Mouse (Mus musculus) heart, embryonic 12.5 days (tissue): ENCODE measurements around the gene Parvb. TPM values are rescaled to one million over a fixed set of nuclear protein-coding genes. Genes with fewer than 3 reads are reported as not detected.

Experiments used
- ATAC-seq: fragments of 200-750 bp; cut with Nextera tagmentation; 2 replicates; pipeline ENCODE4 v1.8.0; 2017; ENCODE audit warnings: moderate TSS enrichment, moderate library complexity; ENCODE audit not compliant: insufficient number of reproducible peaks, low FRiP score
- H3K27ac ChIP-seq: fragments of 300-500 bp; sonication (generic); 2 replicates; pipeline ENCODE4 v1.5.1; 2016; ENCODE audit warnings: mild to moderate bottlenecking, moderate library complexity; ENCODE audit not compliant: poor library complexity, severe bottlenecking
- H3K27me3 ChIP-seq: fragments of 300-500 bp; sonication (generic); replicated peaks from 2 replicates; pipeline ENCODE4 v1.6.1; 2016; ENCODE audit warnings: mild to moderate bottlenecking, moderate library complexity
- H3K36me3 ChIP-seq: fragments of 300-500 bp; sonication (generic); 2 replicates; pipeline ENCODE4 v1.6.1; 2016; ENCODE audit warnings: mild to moderate bottlenecking, moderate library complexity
- H3K4me1 ChIP-seq: fragments of 300-500 bp; sonication (generic); replicated peaks from 2 replicates; pipeline ENCODE4 v1.6.1; 2016; ENCODE audit warnings: mild to moderate bottlenecking
- H3K4me2 ChIP-seq: fragments of 300-500 bp; sonication (generic); 2 replicates; pipeline ENCODE4 v1.6.1; 2016; ENCODE audit warnings: mild to moderate bottlenecking, moderate library complexity
- H3K4me3 ChIP-seq: fragments of 300-500 bp; sonication (generic); 2 replicates; pipeline ENCODE4 v1.5.1; 2016; ENCODE audit warnings: mild to moderate bottlenecking
- H3K9ac ChIP-seq: fragments of 300-500 bp; sonication (generic); 2 replicates; pipeline ENCODE4 v1.6.1; 2016; ENCODE audit warnings: mild to moderate bottlenecking, moderate library complexity
- H3K9me3 ChIP-seq: fragments of 300-500 bp; sonication (generic); replicated peaks from 2 replicates; pipeline ENCODE4 v1.6.1; 2016; ENCODE audit warnings: mild to moderate bottlenecking, moderate library complexity
- WGBS: fragments of 180-500 bp; shearing (Covaris S2); methylation state at CpG from one replicate; pipeline ENCODE4 v1.1.7; 2016; 5-methylcytosine and 5-hydroxymethylcytosine counted together
- polyA plus RNA-seq: library from polyadenylated mRNA; unstranded; fragments of >200 nt; fragmentation: Nextera tagmentation; extraction: Ambion mirVana; gene quantifications from 2 replicates; pipeline ENCODE4 v1.2.1, GENCODE M21; 2016

Gene Parvb
- polyA plus RNA-seq, 1 experiment from 2014 or later: 13.5 TPM

DNA sequence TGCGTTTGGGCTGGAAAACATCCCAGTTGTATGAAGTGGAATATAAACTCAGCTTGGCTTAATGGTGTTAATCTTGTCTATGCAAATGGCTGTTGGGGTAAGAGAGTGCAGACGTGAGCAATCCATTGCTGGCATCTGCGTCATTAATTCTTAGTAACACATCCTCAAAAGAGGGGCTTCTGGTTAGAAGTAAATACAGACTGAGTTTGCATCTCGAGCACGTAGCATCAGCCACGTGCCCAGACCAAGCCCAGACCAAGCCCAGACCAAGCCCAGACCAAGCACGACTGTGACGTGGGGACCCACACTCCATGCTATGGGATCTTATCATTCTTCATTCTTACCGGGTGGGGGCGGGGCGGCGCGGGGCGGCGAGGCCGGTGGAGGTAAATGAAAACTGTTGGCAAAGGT, 7.2 kb downstream of the Parvb start:
- Histone ChIP-seq H3K27ac (no peak overlapping the region), H3K9ac (no peak overlapping the region)

DNA sequence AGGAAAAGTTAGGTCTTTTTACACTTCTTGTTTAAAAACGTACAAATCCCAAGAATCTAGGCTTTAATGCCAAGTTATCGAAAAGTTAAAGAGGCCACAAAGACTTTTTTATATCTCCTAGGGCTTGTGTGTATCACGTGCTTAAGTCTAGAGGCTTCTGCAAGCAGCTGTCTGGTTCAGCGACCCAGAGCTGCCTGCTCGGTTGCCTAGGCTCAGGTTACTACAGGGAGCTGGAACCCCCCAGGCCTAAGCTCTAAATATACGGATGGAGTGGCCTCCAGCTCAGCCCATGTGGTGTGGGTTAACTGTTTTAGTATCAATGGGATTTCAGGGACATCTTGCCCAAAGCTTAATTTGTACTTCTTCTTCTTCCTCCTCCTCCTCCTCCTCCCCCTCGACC, 9.7 kb downstream of the Parvb start:
- no peak for ATAC-seq
- 46% methylated on average over 7 of the region's 7 CpGs for WGBS

More for the DNA sequence above, 7.2 kb downstream of the Parvb start:
- H3K9me3 ChIP-seq: 0 out of 2 replicates have a peak, but pooled peaks cover 3% of the 10 kb centered on the region
- H3K27me3 ChIP-seq: no peaks in the 10 kb centered on the region
- H3K4me2 ChIP-seq: peak overlapping the region; percentile 57
- WGBS: 13% methylated on average over 16 of the region's 16 CpGs
- H3K4me1 ChIP-seq: peaks cover 42% of the 10 kb centered on the region
- peak overlapping the region; percentile 10; the same call in 1 of the 2 replicates for H3K4me3 ChIP-seq
- ATAC-seq: no peak
- peaks cover 13% of the 10 kb centered on the region; the same call in 1 of the 2 replicates for H3K36me3 ChIP-seq

DNA sequence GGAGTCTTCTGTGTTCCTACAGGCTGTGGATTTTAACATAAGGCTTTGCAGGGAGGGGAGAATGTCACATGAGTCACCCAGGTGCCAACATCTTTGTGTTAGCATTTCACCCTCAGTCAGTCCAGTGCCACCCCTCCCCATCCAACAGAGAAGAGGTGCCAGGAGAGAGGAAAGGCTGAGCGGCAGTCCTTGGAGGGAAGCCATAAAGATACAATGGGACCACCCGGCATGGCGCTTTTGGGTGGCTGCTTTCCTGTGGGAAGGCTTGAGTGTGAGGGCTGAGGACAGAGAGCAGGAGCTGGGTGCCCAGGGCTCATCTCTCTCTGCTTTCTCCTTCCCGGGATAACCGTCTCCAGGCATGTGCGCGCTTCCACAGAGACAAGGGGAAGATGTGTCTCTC, 13.3 kb downstream of the Parvb start:
- ATAC-seq: no peak
- Histone ChIP-seq H3K27ac (0 out of 2 replicates have a peak overlapping the region, but pooled peaks have one; percentile 44), H3K4me2 (no peak overlapping the region), H3K9ac (peak overlapping the region; percentile 19), H3K4me3 (no peak overlapping the region), H3K27me3 (no peaks in the 10 kb centered on the region), H3K4me1 (peaks cover 27% of the 10 kb centered on the region), H3K36me3 (peaks cover 10% of the 10 kb centered on the region; the same call in 1 of the 2 replicates), H3K9me3 (peaks cover 9% of the 10 kb centered on the region; the same call in 1 of the 2 replicates)
- WGBS: 80% methylated on average over 7 of the region's 7 CpGs

More for the DNA sequence above, 9.7 kb downstream of the Parvb start:
- H3K4me1 ChIP-seq: peaks cover 44% of the 10 kb centered on the region
- H3K27ac ChIP-seq: 0 out of 2 replicates have a peak overlapping the region, but pooled peaks have one; percentile 5
- H3K9me3 ChIP-seq: 0 out of 2 replicates have a peak, but pooled peaks cover 3% of the 10 kb centered on the region
- no peak overlapping the region for H3K4me2 ChIP-seq
- no peaks in the 10 kb centered on the region for H3K27me3 ChIP-seq
- H3K9ac ChIP-seq: no peak overlapping the region
- H3K4me3 ChIP-seq: no peak overlapping the region
- peaks cover 5% of the 10 kb centered on the region; the same call in 1 of the 2 replicates for H3K36me3 ChIP-seq

DNA sequence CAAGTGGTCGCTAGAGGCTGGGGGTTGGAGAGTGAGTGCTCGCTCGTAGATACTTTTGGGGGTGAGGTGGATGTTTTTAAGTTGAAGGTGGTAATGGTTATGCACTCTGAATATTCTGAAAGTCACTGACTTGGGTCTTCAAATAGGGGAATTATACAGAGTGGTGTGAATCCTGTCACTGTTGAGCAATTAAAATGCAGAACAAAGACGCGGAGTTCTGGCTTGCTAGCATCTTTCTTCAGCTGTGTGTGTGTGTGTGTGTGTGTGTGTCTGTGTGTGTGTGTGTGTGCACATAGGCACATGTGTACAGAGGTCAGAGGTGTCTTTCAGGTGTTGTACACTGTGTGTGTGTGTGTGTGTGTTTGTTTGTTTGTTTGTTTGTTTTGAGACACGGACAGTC, 14.4 kb downstream of the Parvb start:
- H3K4me2 ChIP-seq: no peak overlapping the region
- H3K9me3 ChIP-seq: peaks cover 6% of the 10 kb centered on the region; the same call in 1 of the 2 replicates
- no peak overlapping the region for H3K27ac ChIP-seq
- 94% methylated on average over 6 of the region's 6 CpGs for WGBS
- peaks cover 32% of the 10 kb centered on the region for H3K4me1 ChIP-seq
- H3K27me3 ChIP-seq: no peaks in the 10 kb centered on the region
- H3K36me3 ChIP-seq: peaks cover 10% of the 10 kb centered on the region; the same call in 1 of the 2 replicates
- no peak for ATAC-seq
- no peak overlapping the region for H3K9ac ChIP-seq
- H3K4me3 ChIP-seq: no peak overlapping the region

DNA sequence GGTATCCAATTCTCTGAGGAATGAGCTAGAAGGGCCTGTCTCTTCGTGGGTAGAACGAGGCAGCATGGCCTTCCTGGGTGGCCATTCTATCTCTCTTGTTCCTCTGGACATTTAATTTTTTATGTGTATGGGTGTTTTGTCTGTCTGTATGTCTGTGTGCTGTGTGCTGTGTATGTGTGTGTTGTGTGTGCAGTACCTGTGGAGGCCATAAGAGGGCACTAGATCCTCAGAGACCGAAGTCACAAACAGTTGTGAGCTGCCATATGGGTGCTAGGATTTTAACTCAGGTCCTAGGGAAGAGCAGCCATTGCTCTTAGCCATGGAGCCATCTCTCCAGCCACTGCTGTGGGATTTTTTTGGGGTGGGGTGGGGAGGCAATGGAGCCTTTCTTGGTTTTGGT, 15.5 kb downstream of the Parvb start:
- peaks cover 10% of the 10 kb centered on the region; the same call in 1 of the 2 replicates for H3K36me3 ChIP-seq
- peaks cover 6% of the 10 kb centered on the region; the same call in 1 of the 2 replicates for H3K9me3 ChIP-seq
- H3K4me3 ChIP-seq: no peak overlapping the region
- H3K4me1 ChIP-seq: peaks cover 38% of the 10 kb centered on the region
- no peak overlapping the region for H3K4me2 ChIP-seq
- H3K9ac ChIP-seq: no peak overlapping the region
- H3K27ac ChIP-seq: no peak overlapping the region
- H3K27me3 ChIP-seq: no peaks in the 10 kb centered on the region
- 93% methylated on average over 3 of the region's 3 CpGs for WGBS
- ATAC-seq: no peak

DNA sequence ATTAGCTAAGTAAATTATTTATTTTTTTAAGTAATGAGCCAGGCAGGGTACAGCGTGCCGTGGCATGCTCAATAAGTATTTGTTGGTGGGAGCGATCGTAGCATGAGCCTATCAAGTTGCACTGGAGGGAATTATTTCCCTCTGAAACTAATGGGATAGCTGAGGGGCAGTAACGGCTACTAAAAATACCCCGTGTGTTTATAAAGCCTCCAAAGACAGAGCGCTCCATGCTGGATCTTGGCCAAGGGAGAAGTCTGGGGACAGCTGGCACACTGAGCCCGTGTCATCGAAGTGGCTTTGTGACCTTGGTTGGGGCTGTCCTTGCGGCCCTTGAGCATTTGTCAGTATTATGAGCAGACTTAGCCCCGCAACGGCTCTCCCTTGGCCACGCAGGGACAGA, 19.4 kb downstream of the Parvb start:
- Histone ChIP-seq H3K27me3 (no peaks in the 10 kb centered on the region), H3K4me1 (peaks cover 68% of the 10 kb centered on the region), H3K36me3 (peaks cover 5% of the 10 kb centered on the region; the same call in 1 of the 2 replicates), H3K9ac (peak overlapping the region; percentile 61), H3K9me3 (peaks cover 6% of the 10 kb centered on the region; the same call in 1 of the 2 replicates), H3K27ac (peak overlapping the region; percentile 97), H3K4me2 (no peak overlapping the region; the same call in 1 of the 2 replicates), H3K4me3 (no peak overlapping the region)
- 34% methylated on average over 13 of the region's 13 CpGs for WGBS
- peak; percentile 42; the same call in 1 of the 2 replicates for ATAC-seq

DNA sequence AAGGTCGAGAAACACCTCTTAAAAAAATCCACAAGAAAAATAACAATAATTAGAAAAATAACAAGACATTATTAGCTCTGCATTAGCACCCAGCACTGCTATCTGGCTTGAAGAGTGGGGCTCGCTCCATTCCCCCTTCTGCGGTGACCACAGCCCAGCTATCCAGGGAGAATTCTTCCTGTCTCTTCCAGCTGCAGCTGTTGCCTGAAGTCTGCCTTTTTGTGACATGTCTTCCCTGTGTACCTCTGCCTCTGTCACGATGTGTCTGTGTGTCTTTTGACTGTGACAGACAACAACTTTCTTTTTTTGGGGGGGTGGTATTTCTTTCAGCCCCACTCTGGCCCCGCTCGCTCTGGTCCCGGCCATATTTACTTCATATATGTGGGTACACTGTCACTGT, 20.8 kb downstream of the Parvb start:
- H3K27ac ChIP-seq: peak overlapping the region; percentile 97

DNA sequence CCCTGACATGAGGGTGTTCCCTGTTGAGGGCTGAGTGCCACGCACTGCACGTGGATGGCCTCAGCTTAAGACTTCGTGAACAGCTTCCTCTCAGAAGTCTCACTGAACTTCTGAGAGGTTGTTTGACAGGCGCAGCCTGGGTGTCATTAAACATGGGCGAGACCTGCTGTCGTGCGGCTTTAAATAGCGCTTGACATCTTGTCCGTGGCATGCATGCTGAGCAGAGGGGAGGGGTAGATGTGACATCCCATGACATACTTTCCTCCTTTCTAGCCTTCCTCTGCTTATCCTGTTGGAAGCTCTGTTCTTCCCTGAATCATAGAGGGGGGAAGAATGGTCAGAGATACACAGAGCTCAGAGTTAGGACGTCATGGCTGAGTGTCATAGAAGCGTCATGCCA, 21.9 kb downstream of the Parvb start:
- H3K4me2 ChIP-seq: peak overlapping the region; percentile 27
- peaks cover 87% of the 10 kb centered on the region for H3K4me1 ChIP-seq
- ATAC-seq: peak; percentile 68
- peak overlapping the region; percentile 37; the same call in 1 of the 2 replicates for H3K9ac ChIP-seq
- WGBS: 22% methylated on average over 11 of the region's 11 CpGs
- no peak overlapping the region for H3K4me3 ChIP-seq
- no peaks in the 10 kb centered on the region for H3K27me3 ChIP-seq
- no peaks in the 10 kb centered on the region for H3K36me3 ChIP-seq
- H3K27ac ChIP-seq: peak overlapping the region; percentile 97
- H3K9me3 ChIP-seq: no peaks in the 10 kb centered on the region

More for the DNA sequence above, 20.8 kb downstream of the Parvb start:
- Histone ChIP-seq H3K4me1 (peaks cover 82% of the 10 kb centered on the region), H3K9ac (no peak overlapping the region), H3K4me2 (no peak overlapping the region), H3K9me3 (no peaks in the 10 kb centered on the region), H3K36me3 (no peaks in the 10 kb centered on the region), H3K4me3 (no peak overlapping the region), H3K27me3 (no peaks in the 10 kb centered on the region)
- 86% methylated on average over 7 of the region's 7 CpGs for WGBS
- no peak for ATAC-seq

DNA sequence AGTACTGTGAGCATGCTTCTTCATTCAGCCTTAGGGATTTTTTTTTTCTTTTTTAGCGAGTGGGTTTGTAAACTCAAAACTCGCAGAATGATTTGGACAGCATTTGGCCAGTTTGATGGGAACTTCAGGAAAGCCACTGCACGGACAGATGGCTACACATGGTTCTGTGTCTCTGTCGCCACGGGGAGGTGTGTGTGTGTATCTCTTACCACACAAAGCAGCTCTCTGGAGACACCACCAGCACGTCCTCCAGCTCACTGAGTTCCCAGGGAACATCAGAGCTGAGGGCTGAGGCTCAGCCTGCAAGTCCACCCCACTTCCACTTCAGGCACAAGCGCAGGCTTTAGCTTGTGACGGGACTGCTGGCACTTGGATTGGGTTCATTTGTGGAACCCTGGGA, 22.5 kb downstream of the Parvb start:
- Histone ChIP-seq H3K27ac (peak overlapping the region; percentile 97), H3K4me2 (no peak overlapping the region), H3K9me3 (no peaks in the 10 kb centered on the region), H3K4me1 (peaks cover 91% of the 10 kb centered on the region), H3K9ac (no peak overlapping the region), H3K27me3 (no peaks in the 10 kb centered on the region), H3K4me3 (no peak overlapping the region), H3K36me3 (no peaks in the 10 kb centered on the region)
- ATAC-seq: no peak
- WGBS: 54% methylated on average over 8 of the region's 8 CpGs

DNA sequence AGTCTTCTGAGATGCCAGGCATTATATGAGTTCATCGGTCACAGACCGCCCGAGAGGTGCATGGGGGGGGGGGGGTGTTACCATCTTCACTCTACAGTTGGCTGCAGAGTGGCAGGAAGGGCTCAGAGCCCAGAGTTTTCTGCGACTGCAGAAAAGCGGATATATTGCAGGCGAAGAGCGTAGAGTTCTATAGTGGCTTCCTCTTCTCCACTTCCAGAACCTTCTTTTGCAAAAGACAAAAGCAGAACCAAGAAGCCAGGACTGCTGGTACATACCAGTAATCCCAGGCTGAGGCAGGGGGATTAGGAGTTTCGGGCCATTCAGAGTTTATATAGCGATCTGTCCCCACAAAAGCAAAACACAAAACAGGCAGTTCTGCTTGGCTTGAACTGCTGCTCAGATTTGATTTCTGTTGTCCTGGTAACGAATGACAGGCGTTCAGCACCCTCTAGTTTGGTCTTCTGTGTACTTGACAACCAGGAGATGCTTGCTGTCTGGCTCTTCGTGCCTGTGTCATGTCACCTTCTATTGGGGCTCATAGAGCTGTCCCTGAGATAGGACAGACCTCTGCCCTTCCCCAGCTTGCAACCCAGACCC, 24.5 kb downstream of the Parvb start:
- ATAC-seq: no peak
- Histone ChIP-seq H3K9ac (peak overlapping the region; percentile 13; the same call in 1 of the 2 replicates), H3K9me3 (no peaks in the 10 kb centered on the region), H3K4me2 (no peak overlapping the region), H3K4me3 (no peak overlapping the region), H3K4me1 (peaks cover 90% of the 10 kb centered on the region), H3K36me3 (peaks cover 7% of the 10 kb centered on the region; the same call in 1 of the 2 replicates), H3K27me3 (no peaks in the 10 kb centered on the region), H3K27ac (peak overlapping the region; percentile 44; the same call in 1 of the 2 replicates)
- WGBS: 60% methylated on average over 12 of the region's 12 CpGs

DNA sequence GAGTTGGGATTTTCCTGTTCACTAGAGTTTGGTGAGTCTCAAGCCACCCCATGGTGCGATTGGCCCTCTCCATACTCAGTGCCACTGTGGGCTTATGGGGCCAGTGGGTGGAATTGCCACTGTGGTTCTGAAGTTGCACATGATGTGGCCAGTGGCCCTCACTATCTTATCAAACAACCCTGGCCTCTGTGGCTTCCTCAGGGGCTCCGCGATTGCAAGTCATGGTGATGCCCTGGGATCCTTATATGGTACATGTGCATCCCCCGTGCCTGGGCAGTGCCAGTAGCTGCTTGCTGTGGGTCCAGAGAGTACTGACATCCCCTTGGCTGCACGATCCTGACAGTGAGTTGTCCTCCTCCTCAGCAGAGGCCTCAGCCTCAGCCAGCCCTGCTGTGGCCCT, 25.0 kb downstream of the Parvb start:
- WGBS: 46% methylated on average over 5 of the region's 5 CpGs
- Histone ChIP-seq H3K4me3 (no peak overlapping the region), H3K27ac (peak overlapping the region; percentile 4; the same call in 1 of the 2 replicates), H3K36me3 (peaks cover 10% of the 10 kb centered on the region; the same call in 1 of the 2 replicates), H3K9me3 (no peaks in the 10 kb centered on the region), H3K4me2 (no peak overlapping the region), H3K27me3 (no peaks in the 10 kb centered on the region), H3K9ac (no peak overlapping the region; the same call in 1 of the 2 replicates), H3K4me1 (peaks cover 85% of the 10 kb centered on the region)
- ATAC-seq: no peak
